Mouse (Mus musculus): ENCODE results near the gene Atg10.

Gene Atg10

GRCm38 (mm10) chr13:90995034-90995629 is 228.6 kb downstream of the Atg10 start:
- no peak for DNase-seq

- DNase-seq = no peak
Observed at GRCm38 (mm10) chr13:90993602-90994001, 230.2 kb downstream of the Atg10 start.

- no peak for DNase-seq
Observed at GRCm38 (mm10) chr13:90992948-90993347, 230.8 kb downstream of the Atg10 start.

- no peak for DNase-seq
Observed at GRCm38 (mm10) chr13:90988226-90988625, 235.5 kb downstream of the Atg10 start.

GRCm38 (mm10) chr13:90985417-90985816 is 238.4 kb downstream of the Atg10 start:
- DNase-seq = no peak

- no peak for DNase-seq
Observed at GRCm38 (mm10) chr13:90984073-90984472, 239.7 kb downstream of the Atg10 start.

GRCm38 (mm10) chr13:90981798-90982197 is 242.0 kb downstream of the Atg10 start:
- DNase-seq = no peak

GRCm38 (mm10) chr13:90980878-90981674 is 242.7 kb downstream of the Atg10 start:
- DNase-seq = no peak

GRCm38 (mm10) chr13:90977057-90977456 is 246.7 kb downstream of the Atg10 start:
- DNase-seq = no peak

- no peak for DNase-seq
Observed at GRCm38 (mm10) chr13:90973409-90973808, 250.4 kb downstream of the Atg10 start.

- no peak for DNase-seq
Observed at GRCm38 (mm10) chr13:90970259-90971017, 253.3 kb downstream of the Atg10 start.

GRCm38 (mm10) chr13:90968940-90969339 is 254.8 kb downstream of the Atg10 start:
- DNase-seq = no peak

GRCm38 (mm10) chr13:90967422-90967821 is 256.3 kb downstream of the Atg10 start:
- DNase-seq = peak; percentile 87

- peak; percentile 86 for DNase-seq
Observed at GRCm38 (mm10) chr13:90965996-90966395, 257.8 kb downstream of the Atg10 start.

- DNase-seq = peak; percentile 70
Observed at GRCm38 (mm10) chr13:90964511-90964910, 259.3 kb downstream of the Atg10 start.

GRCm38 (mm10) chr13:90962836-90963760 is 260.7 kb downstream of the Atg10 start:
- DNase-seq = peak; percentile 80

- no peak for DNase-seq
Observed at GRCm38 (mm10) chr13:90960591-90960990, 263.2 kb downstream of the Atg10 start.

- DNase-seq = peak; percentile 40
Observed at GRCm38 (mm10) chr13:90958894-90959293, 264.9 kb downstream of the Atg10 start.

- DNase-seq = no peak
Observed at GRCm38 (mm10) chr13:90939600-90939999, 284.2 kb downstream of the Atg10 start.

- no peak for DNase-seq
Observed at GRCm38 (mm10) chr13:90939192-90939591, 284.6 kb downstream of the Atg10 start.

GRCm38 (mm10) chr13:90935852-90936251 is 287.9 kb downstream of the Atg10 start:
- DNase-seq = no peak

- no peak for DNase-seq
Observed at GRCm38 (mm10) chr13:90933256-90933655, 290.5 kb downstream of the Atg10 start.

- DNase-seq = peak; percentile 86
Observed at GRCm38 (mm10) chr13:90929847-90930246, 293.9 kb downstream of the Atg10 start.

Data from kidney, adult 9 months (tissue).